Mouse (Mus musculus) forebrain, embryonic 14.5 days (tissue): Measurements from ENCODE around the gene Gm10112. TPM values are rescaled to one million over a fixed set of nuclear protein-coding genes. Genes with fewer than 3 reads are reported as not detected.

Source experiments
- ATAC-seq: fragments of 200-750 bp; cut with Nextera tagmentation; 2 replicates; pipeline ENCODE4 v1.8.0; 2017; ENCODE audit warnings: mild to moderate bottlenecking, moderate library complexity
- DNase-seq: peaks from one replicate; pipeline ENCODE4 v3.0.0-alpha.2; 2015; ENCODE audit warnings: low spot score
- H3K27ac ChIP-seq: fragments of 300-500 bp; sonication (generic); 2 replicates; pipeline ENCODE4 v1.5.1; 2014; ENCODE audit warnings: low read depth, mild to moderate bottlenecking, control low read depth, low read length, moderate library complexity
- H3K27me3 ChIP-seq: fragments of 300-500 bp; sonication (generic); replicated peaks from 2 replicates; pipeline ENCODE4 v1.6.1; 2014; ENCODE audit warnings: low read length, control low read depth, mixed read lengths; ENCODE audit not compliant: control insufficient read depth, insufficient read depth
- H3K36me3 ChIP-seq: fragments of 300-500 bp; sonication (generic); 2 replicates; pipeline ENCODE4 v1.6.1; 2014; ENCODE audit warnings: low read length, control low read depth; ENCODE audit not compliant: control insufficient read depth, insufficient read depth
- H3K4me1 ChIP-seq: fragments of 300-500 bp; sonication (generic); 2 replicates; pipeline ENCODE4 v1.6.1; 2014; ENCODE audit warnings: antibody characterized with exemption, low read length, control low read depth; ENCODE audit not compliant: control insufficient read depth, insufficient read depth
- H3K4me2 ChIP-seq: fragments of 300-500 bp; sonication (generic); 2 replicates; pipeline ENCODE4 v1.6.1; 2014; ENCODE audit warnings: mild to moderate bottlenecking, control low read depth, low read length
- H3K4me3 ChIP-seq: fragments of 300-500 bp; sonication (generic); 2 replicates; pipeline ENCODE4 v1.5.1; 2014; ENCODE audit warnings: low read depth, low read length, control low read depth
- H3K9ac ChIP-seq: fragments of 300-500 bp; sonication (generic); 2 replicates; pipeline ENCODE4 v1.6.1; 2014; ENCODE audit warnings: mild to moderate bottlenecking, low read length, control low read depth, moderate library complexity
- H3K9me3 ChIP-seq: fragments of 300-500 bp; sonication (generic); replicated peaks from 2 replicates; pipeline ENCODE4 v1.6.1; 2016; ENCODE audit warnings: low read length, control low read depth, mixed read lengths; ENCODE audit not compliant: control insufficient read depth
- WGBS: fragments of 180-500 bp; shearing (Covaris S2); extraction: QIAGEN DNeasy Blood & Tissue Kit; methylation state at CpG from one replicate; pipeline ENCODE4 v1.1.7; 2014; 5-methylcytosine and 5-hydroxymethylcytosine counted together
- polyA plus RNA-seq: library from polyadenylated mRNA; unstranded; fragments of >200 nt; fragmentation: Nextera tagmentation; extraction: Ambion mirVana; gene quantifications from 2 replicates; pipeline ENCODE4 v1.2.1, GENCODE M21; 2014

The Gm10112 gene
- not detected in 2 replicates for polyA plus RNA-seq

DNA sequence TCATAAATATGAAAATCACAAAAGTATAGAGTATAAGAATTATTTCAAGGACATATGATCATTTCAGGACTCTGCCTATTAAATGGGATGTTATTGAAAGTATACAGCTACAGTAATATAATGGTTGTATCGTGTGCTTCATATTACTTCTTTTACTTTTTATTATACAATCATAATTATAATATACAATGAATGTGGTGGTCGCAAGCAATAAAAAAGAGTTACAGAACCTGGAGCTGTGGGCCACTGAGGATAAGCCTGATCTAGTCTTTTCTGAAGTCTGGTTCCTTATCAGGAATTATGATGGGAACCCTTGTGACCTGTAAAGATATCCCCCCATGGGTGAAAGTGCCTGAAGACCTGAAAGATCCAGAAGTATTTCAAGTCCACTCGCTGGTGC is at the start of gene Gm10112:
Gene Gm10112 (plus strand): TSS at position 301 of the 400 bp plus-strand sequence.
- Histone ChIP-seq H3K4me1 (no peaks in the 10 kb centered on the region), H3K9ac (no peak within 1 kb of the TSS), H3K27ac (no peak within 1 kb of the TSS), H3K4me3 (no peak within 1 kb of the TSS), H3K9me3 (no peaks in the 10 kb centered on the region), H3K36me3 (no peaks in the 10 kb centered on the region), H3K4me2 (no peak within 1 kb of the TSS), H3K27me3 (no peaks in the 10 kb centered on the region)
- DNase-seq (no peak), ATAC-seq (no peak)
- 96% methylated on average over 3 of the region's 3 CpGs for WGBS

DNA sequence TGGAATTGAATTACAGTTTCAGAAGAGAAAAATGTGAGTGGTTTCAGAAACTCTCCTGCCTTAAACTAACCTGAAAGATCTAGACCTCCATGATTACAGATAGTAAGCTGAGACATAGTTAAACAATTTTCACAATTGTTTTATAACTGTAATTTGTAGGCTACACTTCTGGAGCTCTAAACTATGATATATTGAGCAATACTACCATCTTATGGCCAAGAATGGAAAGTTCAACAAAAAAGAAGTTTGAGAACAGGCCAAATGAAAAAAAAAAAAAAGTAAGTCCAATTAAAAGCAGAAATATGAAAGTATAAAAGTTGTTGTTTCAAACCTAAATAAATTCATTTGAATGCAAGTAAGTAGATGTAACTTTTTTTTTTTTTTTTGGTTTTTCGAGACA is 21.4 kb downstream of the Gm10112 start:
- DNase-seq = peak; percentile 5

DNA sequence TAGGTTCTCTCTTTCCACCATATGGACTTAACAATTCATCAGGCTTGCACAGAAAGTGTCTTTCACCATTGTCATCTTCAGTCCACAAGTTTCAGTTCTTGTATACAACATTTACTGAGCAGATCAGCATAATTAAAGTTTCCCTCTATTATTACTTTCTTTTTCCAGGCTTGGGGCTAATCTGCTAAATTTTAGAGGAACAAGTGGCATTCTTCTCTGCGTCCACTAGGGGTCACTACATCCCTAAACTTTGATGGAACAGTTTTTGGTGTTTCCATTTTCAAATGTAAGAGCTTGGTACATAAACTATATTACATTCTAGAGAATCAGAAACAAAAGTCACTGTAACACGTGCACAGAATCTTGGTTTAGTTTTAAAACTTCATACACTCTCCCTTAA is 28.2 kb downstream of the Gm10112 start:
- no peak for ATAC-seq
- Histone ChIP-seq H3K4me1 (no peaks in the 10 kb centered on the region), H3K36me3 (no peaks in the 10 kb centered on the region), H3K9ac (no peak overlapping the region), H3K27ac (no peak overlapping the region), H3K4me2 (no peak overlapping the region), H3K4me3 (no peak overlapping the region), H3K27me3 (no peaks in the 10 kb centered on the region), H3K9me3 (no peaks in the 10 kb centered on the region)
- WGBS = 2% methylated on average over 2 of the region's 2 CpGs
- peak; percentile 52 for DNase-seq

More for the DNA sequence above, 21.4 kb downstream of the Gm10112 start:
- Histone ChIP-seq H3K27ac (no peak overlapping the region), H3K36me3 (no peaks in the 10 kb centered on the region), H3K27me3 (no peaks in the 10 kb centered on the region), H3K9me3 (no peaks in the 10 kb centered on the region), H3K9ac (no peak overlapping the region), H3K4me1 (no peaks in the 10 kb centered on the region), H3K4me3 (no peak overlapping the region), H3K4me2 (no peak overlapping the region)
- no peak for ATAC-seq
- WGBS = 83% methylated on average over 1 of the region's 1 CpGs

DNA sequence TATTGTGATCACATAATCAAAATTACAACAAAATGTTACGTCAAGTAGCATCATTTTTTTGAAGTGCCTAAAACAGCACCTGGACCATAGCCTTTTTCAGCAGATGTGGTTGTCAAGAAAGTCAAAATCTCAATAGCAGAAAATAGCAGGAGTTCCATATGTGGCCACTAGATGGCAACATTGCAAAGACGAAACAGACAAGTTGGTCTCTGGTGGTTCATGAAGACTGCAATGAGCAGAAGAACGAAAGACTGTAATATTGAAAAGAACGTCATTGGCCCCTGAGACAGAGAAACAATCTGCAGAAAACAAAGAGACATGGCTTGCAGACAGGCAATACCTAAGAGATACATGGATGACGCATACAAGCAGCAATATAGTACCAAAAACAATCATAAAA is 42.1 kb downstream of the Gm10112 start:
- H3K9me3 ChIP-seq = no peaks in the 10 kb centered on the region
- ATAC-seq = peak; percentile 66
- H3K27me3 ChIP-seq = no peaks in the 10 kb centered on the region
- no peak overlapping the region for H3K27ac ChIP-seq
- peak; percentile 70 for DNase-seq
- 28% methylated on average over 5 of the region's 5 CpGs for WGBS
- H3K9ac ChIP-seq = no peak overlapping the region
- H3K4me3 ChIP-seq = no peak overlapping the region
- no peaks in the 10 kb centered on the region for H3K36me3 ChIP-seq
- H3K4me1 ChIP-seq = no peaks in the 10 kb centered on the region
- no peak overlapping the region for H3K4me2 ChIP-seq

Other genes starting within 250 kb of the Gm10112 start
- not detected in 2 replicates for gene Cylc1, start 57.9 kb upstream of the Gm10112 start, polyA plus RNA-seq